Mouse (Mus musculus): ENCODE data around the gene Ptges2.

Gene Ptges2

GRCm38 (mm10) chr2:32440164-32440563, 44.5 kb downstream of the Ptges2 start:
- no peak for DNase-seq (ENCODE audit: low read depth)

- no peak for DNase-seq (ENCODE audit: low read depth)
These were observed 44.9 kb downstream of the Ptges2 start for GRCm38 (mm10) chr2:32440632-32441031.

GRCm38 (mm10) chr2:32441550-32441949, 45.9 kb downstream of the Ptges2 start:
- DNase-seq (ENCODE audit: low read depth): no peak

- DNase-seq (ENCODE audit: low read depth): no peak
These were observed 49.8 kb downstream of the Ptges2 start for GRCm38 (mm10) chr2:32445535-32445934.

GRCm38 (mm10) chr2:32447264-32447936, 51.7 kb downstream of the Ptges2 start:
- no peak for DNase-seq (ENCODE audit: low read depth)

- DNase-seq (ENCODE audit: low read depth): no peak
These were observed 52.8 kb downstream of the Ptges2 start for GRCm38 (mm10) chr2:32448480-32448879.

- no peak for DNase-seq (ENCODE audit: low read depth)
These were observed 54.4 kb downstream of the Ptges2 start, which contains the start of gene Naif1 for GRCm38 (mm10) chr2:32449761-32450754. TSS of gene Naif1 (plus strand) at chr2:32450457.

- peak; percentile 90 for DNase-seq (ENCODE audit: low read depth)
These were observed 55.5 kb downstream of the Ptges2 start, which contains the start of gene Slc25a25 for GRCm38 (mm10) chr2:32450881-32451844. TSS of gene Slc25a25 (minus strand) at chr2:32451445.

- peak; percentile 98 for DNase-seq (ENCODE audit: low read depth)
These were observed 56.2 kb downstream of the Ptges2 start for GRCm38 (mm10) chr2:32451870-32452372.

GRCm38 (mm10) chr2:32452441-32452971, 56.8 kb downstream of the Ptges2 start:
- DNase-seq (ENCODE audit: low read depth): no peak

GRCm38 (mm10) chr2:32453641-32454303, 58.1 kb downstream of the Ptges2 start:
- DNase-seq (ENCODE audit: low read depth): no peak

- no peak for DNase-seq (ENCODE audit: low read depth)
These were observed 58.9 kb downstream of the Ptges2 start for GRCm38 (mm10) chr2:32454633-32455032.

- DNase-seq (ENCODE audit: low read depth): no peak
These were observed 59.4 kb downstream of the Ptges2 start for GRCm38 (mm10) chr2:32455101-32455500.
